Mouse (Mus musculus): ENCODE results near the gene Homer3.

Gene Homer3

GRCm38 (mm10) chr8:70284421-70284820 is 1.8 kb downstream of the Homer3 start:
- DNase-seq (ENCODE audit: low read depth, low spot score): peak; percentile 31

- no peak for DNase-seq (ENCODE audit: low read depth, low spot score)
Observed at GRCm38 (mm10) chr8:70285304-70285703, 2.7 kb downstream of the Homer3 start.

GRCm38 (mm10) chr8:70286737-70287136 is 4.1 kb downstream of the Homer3 start:
- DNase-seq (ENCODE audit: low read depth, low spot score): peak; percentile 40

DNA sequence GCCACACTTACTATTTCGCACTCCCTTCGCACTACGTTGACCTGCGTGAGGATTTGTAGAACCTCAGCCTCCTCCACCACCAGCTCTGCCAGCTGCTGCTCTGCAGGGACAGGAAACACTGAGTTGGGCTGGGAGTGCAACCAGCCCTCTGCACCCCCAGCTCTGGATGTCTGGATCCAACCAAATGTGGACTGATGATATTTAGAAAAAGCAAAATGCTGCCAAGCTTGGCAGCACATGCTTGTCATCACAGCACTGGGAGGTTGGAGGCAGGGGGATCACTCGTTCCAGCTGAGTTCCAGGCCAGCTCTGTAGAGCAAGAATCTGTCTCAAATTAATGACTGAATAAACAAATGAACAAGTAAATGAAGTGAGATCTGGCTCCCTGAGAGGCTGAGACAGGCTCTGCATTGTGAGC is 11.4 kb downstream of the Homer3 start:
- no peak for DNase-seq (ENCODE audit: low read depth, low spot score)

- DNase-seq (ENCODE audit: low read depth, low spot score): no peak
Observed at GRCm38 (mm10) chr8:70300881-70301280, 18.3 kb downstream of the Homer3 start.

DNA sequence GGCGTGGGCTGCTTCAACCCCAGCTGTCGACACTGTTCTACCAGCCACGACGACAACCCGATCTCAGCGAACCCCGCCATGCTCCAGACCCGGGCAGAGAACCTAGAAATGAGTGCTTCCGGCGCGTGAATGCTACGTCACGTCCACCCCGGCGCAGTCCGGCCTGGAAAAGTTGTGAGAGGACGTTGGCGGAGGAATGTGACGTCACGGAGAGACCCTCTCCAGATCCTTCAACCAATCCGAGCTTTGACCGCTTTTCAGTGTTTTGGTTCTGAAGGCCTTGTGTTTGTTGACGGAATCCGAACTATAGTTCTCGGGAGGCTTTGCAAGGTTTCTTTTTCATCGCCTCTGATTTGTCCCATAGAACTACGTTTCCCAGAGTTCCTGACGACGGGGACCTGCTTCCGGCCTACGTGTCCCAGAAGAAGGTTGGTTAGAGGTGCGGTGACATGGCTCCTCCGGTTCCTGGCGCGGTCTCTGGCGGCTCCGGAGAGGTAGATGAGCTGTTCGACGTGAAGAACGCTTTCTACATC is 19.8 kb downstream of the Homer3 start, which contains the start of the genes Ddx49 and Cope:
Gene Ddx49, minus strand, starts transcription at position 132 of the 533 bp plus-strand sequence.
Gene Cope, plus strand, starts transcription at position 161 of the 533 bp plus-strand sequence.
- DNase-seq (ENCODE audit: low read depth, low spot score): peak; percentile 98

DNA sequence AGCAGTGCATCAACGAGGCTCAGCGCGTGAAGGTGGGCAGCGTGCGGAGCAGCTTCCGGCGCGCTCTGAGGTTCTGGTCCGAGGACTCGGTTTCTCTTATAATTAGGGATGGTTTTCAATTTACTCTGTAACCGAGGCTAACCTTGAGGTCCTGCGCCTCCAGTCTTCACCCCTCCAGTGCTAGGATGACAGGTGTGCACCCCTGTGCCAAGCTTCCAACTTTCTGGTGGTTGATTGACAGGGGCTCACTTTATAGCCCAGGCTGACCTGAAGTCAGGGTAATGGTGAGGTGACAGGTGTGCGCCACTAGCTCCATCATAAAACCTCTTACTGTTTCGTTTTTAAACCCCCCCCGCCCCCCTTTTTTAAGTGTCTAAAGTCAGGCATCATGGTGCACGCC is 20.3 kb downstream of the Homer3 start:
- DNase-seq (ENCODE audit: low read depth, low spot score): no peak

GRCm38 (mm10) chr8:70309311-70309710 is 26.7 kb downstream of the Homer3 start:
- DNase-seq (ENCODE audit: low read depth, low spot score): peak; percentile 69

GRCm38 (mm10) chr8:70313399-70313798 is 30.8 kb downstream of the Homer3 start:
- DNase-seq (ENCODE audit: low read depth, low spot score): peak; percentile 35

GRCm38 (mm10) chr8:70315624-70316510 is 33.2 kb downstream of the Homer3 start, which contains the start of gene Cers1:
Cers1 (plus strand) TSS chr8:70315775.
- DNase-seq (ENCODE audit: low read depth, low spot score): peak; percentile 54

GRCm38 (mm10) chr8:70316511-70317504 is 34.2 kb downstream of the Homer3 start:
- no peak for DNase-seq (ENCODE audit: low read depth, low spot score)

DNA sequence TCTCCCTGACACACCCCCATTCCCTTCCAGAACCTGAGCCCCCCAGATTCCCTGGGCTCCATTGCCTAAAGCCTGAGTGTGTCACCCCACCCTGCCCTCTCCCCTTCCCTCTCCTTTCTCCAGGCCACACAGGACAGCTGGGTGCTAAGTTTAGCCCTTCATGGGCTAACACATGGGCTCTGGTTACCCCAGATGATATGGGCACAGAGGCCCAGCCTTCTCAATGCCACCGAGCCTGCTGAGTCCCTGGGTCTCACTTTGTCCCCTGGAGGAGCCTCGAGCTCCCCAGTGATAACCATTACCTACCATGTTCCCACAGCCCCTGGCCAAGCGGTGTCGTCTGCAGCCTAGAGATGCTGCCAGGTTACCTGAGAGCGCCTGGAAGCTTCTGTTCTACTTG is 35.2 kb downstream of the Homer3 start:
- DNase-seq (ENCODE audit: low read depth, low spot score): no peak

DNA sequence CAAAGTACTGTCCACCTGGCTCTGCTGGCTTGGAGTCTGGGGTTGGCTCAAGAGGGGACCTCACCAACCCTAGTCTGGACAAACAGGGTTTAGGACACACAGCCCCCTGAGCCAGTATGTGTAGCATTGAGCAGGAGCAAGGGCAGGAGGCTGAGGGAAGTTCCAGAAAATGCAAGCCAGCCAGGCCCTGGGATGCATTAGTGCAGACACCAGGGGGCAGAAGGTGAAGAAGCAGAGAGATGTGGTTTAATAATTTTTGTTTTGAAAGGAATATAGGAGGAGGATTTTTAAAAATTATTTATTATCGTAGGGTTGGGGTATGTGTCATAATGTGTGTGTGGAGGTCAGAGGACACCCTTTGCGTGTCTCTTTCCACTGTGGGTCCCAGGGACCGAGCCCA is 41.1 kb downstream of the Homer3 start:
- peak; percentile 65 for DNase-seq (ENCODE audit: low read depth, low spot score)

- DNase-seq (ENCODE audit: low read depth, low spot score): no peak
Observed at GRCm38 (mm10) chr8:70327512-70327911, 44.9 kb downstream of the Homer3 start.

DNA sequence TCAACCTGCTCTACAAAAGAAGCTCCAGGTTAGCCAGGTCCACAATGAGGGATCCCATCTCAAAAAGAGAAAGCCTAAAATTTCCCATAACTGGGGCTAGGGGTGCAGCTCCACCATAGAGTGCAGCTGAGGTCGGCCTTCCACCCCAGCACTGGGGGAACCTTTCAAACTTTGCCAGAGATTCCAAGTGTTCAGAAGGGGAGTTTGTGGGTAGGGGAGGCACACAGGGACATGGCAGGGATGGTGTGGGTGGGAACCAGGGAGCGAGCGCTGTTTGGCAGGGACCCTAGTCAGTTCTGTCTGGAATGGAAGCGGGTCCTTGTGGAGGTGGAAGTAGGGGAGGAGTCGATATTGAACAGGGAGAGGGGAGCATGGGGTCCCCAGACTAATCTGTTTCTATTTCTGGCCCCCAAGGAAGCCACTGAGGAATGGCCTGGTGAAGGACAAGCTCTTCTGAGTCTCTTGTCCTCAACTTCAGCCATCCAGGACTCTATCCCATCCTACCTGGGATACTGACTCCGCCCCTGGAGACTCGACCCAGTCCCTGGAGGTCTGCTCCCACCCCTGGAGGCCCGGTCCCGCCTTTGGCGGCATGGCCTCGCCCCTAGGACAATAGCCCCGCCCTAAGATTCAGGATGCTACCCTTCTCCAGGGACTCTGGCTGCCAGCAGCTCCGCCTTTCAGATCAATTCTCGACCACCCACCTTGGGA is 46.7 kb downstream of the Homer3 start, which contains the start of gene Gdf1:
Gene Gdf1, plus strand, starts transcription at position 694 of the 711 bp plus-strand sequence.
- no peak for DNase-seq (ENCODE audit: low read depth, low spot score)

GRCm38 (mm10) chr8:70329835-70330740 is 47.5 kb downstream of the Homer3 start:
- no peak for DNase-seq (ENCODE audit: low read depth, low spot score)

DNA sequence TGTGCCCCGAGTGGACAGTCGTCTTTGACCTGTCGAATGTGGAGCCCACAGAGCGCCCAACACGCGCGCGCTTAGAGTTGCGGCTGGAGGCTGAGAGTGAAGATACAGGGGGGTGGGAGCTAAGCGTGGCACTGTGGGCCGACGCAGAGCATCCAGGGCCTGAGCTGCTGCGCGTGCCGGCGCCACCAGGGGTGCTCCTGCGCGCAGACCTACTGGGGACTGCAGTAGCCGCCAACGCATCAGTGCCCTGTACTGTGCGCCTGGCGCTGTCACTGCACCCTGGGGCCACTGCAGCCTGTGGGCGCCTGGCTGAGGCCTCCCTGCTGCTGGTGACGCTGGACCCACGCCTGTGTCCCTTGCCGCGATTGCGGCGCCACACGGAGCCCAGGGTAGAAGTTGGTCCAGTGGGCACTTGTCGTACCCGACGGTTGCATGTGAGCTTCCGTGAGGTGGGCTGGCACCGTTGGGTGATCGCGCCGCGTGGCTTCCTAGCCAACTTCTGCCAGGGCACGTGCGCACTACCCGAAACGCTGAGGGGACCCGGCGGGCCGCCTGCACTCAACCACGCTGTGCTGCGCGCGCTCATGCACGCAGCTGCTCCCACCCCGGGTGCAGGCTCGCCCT is 48.2 kb downstream of the Homer3 start:
- no peak for DNase-seq (ENCODE audit: low read depth, low spot score)

DNA sequence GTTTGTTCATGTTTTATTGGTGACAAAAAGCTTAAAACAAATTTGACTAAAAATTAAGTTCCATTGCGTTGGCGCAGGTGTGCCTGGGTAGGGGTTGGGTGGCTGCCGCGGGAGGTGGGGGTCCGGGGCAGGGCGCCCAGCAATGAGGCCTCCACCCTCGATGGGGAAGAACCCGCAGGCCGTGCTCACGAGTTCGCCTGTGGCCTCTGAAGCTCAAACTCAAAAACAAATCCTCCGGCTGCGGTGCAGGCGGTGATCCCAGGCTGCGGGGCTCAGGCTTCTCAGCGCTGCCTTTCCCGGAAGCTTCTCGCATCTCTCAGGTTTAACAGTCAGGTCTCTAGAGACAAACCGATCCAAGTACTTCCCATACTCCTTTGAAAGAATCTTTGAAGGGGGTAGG is 48.9 kb downstream of the Homer3 start:
- DNase-seq (ENCODE audit: low read depth, low spot score): no peak

Measured in 3T3-L1 (cell line).